Mouse (Mus musculus): ENCODE measurements around the gene Ccdc173. TPM values are rescaled to one million over a fixed set of nuclear protein-coding genes. Genes with fewer than 3 reads are reported as not detected.

Gene Ccdc173
- polyA plus RNA-seq, 1 experiment from 2014 or later = 2.1 TPM

DNA sequence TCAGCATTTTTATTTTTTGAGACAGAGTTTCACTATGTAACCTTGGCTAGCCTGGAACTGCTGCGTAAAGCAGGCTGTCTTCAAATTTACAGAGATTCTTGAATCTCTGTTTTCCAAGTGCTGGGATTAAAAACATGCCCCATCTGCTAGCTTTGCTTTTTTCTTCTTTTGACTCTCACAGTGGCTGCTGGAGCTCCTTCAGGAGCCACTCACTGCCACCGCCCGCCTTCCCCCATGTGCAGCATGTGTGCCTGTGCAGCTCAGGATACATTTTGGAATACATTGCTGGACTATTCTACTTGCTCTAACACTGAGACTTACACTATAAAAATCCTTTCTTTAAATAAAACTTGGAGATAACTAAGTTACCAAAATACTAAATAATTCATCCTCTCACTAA is 16.0 kb downstream of the Ccdc173 start:
- Histone ChIP-seq H3K4me2 (ENCODE audit: low read length) (no peak overlapping the region), H3K36me3 (ENCODE audit: insufficient read depth, low read length) (no peaks in the 10 kb centered on the region), H3K27me3 (ENCODE audit: insufficient read depth, low read length) (no peaks in the 10 kb centered on the region), H3K4me3 (replicated peaks; ENCODE audit: low read depth, low read length) (no peak overlapping the region), H3K9ac (ENCODE audit: low read depth, low read length) (no peak overlapping the region), H3K27ac (no peak overlapping the region), H3K4me1 (replicated peaks; ENCODE audit: insufficient read depth, low read length) (no peaks in the 10 kb centered on the region), H3K9me3 (replicated peaks; ENCODE audit: low read length) (no peaks in the 10 kb centered on the region)
- no peak for TF ChIP-seq CTCF (IDR thresholded peaks at IDR 0.05; ENCODE audit: low read depth)
- DNase-seq (ENCODE audit: low spot score) (no peak), ATAC-seq (replicated peaks; ENCODE audit: low FRiP score, low read depth) (no peak)
- 94% methylated on average over 3 of the region's 3 CpGs for WGBS

DNA sequence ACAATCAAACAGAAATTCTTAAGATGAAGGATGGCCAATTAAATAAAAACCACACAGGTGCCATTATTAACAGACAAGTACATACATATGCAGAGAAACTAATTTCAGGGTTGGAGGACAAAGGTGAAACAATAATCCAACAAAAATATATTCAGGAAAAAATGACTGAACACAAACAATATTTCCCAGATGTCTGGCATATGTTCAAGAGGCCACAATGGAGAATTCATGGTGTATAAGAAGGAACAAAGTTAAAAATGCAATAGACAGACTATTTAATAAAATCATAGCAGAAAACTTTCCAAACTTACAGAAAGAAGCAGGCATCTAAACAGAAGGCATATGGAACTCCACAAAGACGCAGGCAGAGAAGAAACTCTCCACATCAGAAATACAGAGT is 24.7 kb downstream of the Ccdc173 start:
- Histone ChIP-seq H3K9me3 (replicated peaks; ENCODE audit: low read length) (no peaks in the 10 kb centered on the region), H3K9ac (ENCODE audit: low read depth, low read length) (no peak overlapping the region), H3K27me3 (ENCODE audit: insufficient read depth, low read length) (no peaks in the 10 kb centered on the region), H3K4me3 (replicated peaks; ENCODE audit: low read depth, low read length) (no peak overlapping the region), H3K36me3 (ENCODE audit: insufficient read depth, low read length) (no peaks in the 10 kb centered on the region), H3K27ac (no peak overlapping the region), H3K4me2 (ENCODE audit: low read length) (no peak overlapping the region), H3K4me1 (replicated peaks; ENCODE audit: insufficient read depth, low read length) (no peaks in the 10 kb centered on the region)
- no peak for ATAC-seq (replicated peaks; ENCODE audit: low FRiP score, low read depth)
- 68% methylated on average over 1 of the region's 1 CpGs for WGBS
- TF ChIP-seq CTCF (IDR thresholded peaks at IDR 0.05; ENCODE audit: low read depth) = no peak
- no peak for DNase-seq (ENCODE audit: low spot score)

DNA sequence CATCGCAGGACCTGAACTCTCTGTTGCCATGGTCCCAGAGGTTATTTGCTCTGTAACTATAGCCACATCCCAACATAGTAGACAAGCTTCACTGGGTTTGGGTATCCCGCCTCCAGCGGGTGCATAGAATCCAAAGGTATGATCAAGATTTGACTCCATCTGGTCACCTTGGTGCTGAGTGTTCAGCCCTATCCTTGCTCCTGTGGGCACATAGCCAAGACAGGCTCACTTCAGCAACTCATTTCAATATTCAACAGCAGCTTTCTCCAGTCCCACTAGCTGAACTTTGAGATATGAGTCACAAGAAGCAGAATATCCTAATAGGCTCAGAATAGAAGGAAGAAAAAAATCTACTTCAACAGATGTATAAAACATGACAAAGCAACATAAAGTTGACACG is 26.0 kb downstream of the Ccdc173 start:
- Histone ChIP-seq H3K9me3 (replicated peaks; ENCODE audit: low read length) (no peaks in the 10 kb centered on the region), H3K27ac (no peak overlapping the region), H3K4me1 (replicated peaks; ENCODE audit: insufficient read depth, low read length) (no peaks in the 10 kb centered on the region), H3K9ac (ENCODE audit: low read depth, low read length) (no peak overlapping the region), H3K27me3 (ENCODE audit: insufficient read depth, low read length) (no peaks in the 10 kb centered on the region), H3K4me3 (replicated peaks; ENCODE audit: low read depth, low read length) (no peak overlapping the region), H3K36me3 (ENCODE audit: insufficient read depth, low read length) (no peaks in the 10 kb centered on the region), H3K4me2 (ENCODE audit: low read length) (no peak overlapping the region)
- ATAC-seq (replicated peaks; ENCODE audit: low FRiP score, low read depth) = peak; percentile 54
- peak; percentile 19 for DNase-seq (ENCODE audit: low spot score)
- no peak for TF ChIP-seq CTCF (IDR thresholded peaks at IDR 0.05; ENCODE audit: low read depth)
- WGBS = 80% methylated on average over 4 of the region's 4 CpGs

DNA sequence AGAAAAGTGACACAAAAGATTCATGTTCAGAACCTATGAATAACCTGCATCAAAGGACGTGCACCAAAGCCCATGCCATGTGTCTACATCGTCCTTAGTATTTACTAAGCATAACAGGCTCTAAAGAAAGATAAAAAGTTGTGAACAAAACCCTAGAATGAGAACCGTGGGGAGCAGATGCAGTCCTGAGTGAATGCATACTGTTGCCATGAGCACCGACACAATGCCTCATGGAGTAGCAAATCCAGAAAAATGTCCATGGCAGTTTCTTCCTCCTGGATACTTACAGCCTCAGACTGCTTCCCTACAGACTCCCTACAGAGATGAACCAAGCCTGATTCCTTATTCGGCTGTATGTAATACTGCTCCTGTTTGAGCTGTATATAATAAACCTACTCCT is 28.4 kb downstream of the Ccdc173 start:
- no peak for TF ChIP-seq CTCF (IDR thresholded peaks at IDR 0.05; ENCODE audit: low read depth)
- Histone ChIP-seq H3K4me3 (replicated peaks; ENCODE audit: low read depth, low read length) (no peak overlapping the region), H3K9ac (ENCODE audit: low read depth, low read length) (no peak overlapping the region), H3K27ac (no peak overlapping the region), H3K4me1 (replicated peaks; ENCODE audit: insufficient read depth, low read length) (no peaks in the 10 kb centered on the region), H3K27me3 (ENCODE audit: insufficient read depth, low read length) (no peaks in the 10 kb centered on the region), H3K36me3 (ENCODE audit: insufficient read depth, low read length) (no peaks in the 10 kb centered on the region), H3K9me3 (replicated peaks; ENCODE audit: low read length) (no peaks in the 10 kb centered on the region), H3K4me2 (ENCODE audit: low read length) (no peak overlapping the region)
- ATAC-seq (replicated peaks; ENCODE audit: low FRiP score, low read depth) = no peak
- no peak for DNase-seq (ENCODE audit: low spot score)
- WGBS = 86% methylated on average over 5 of the region's 5 CpGs

DNA sequence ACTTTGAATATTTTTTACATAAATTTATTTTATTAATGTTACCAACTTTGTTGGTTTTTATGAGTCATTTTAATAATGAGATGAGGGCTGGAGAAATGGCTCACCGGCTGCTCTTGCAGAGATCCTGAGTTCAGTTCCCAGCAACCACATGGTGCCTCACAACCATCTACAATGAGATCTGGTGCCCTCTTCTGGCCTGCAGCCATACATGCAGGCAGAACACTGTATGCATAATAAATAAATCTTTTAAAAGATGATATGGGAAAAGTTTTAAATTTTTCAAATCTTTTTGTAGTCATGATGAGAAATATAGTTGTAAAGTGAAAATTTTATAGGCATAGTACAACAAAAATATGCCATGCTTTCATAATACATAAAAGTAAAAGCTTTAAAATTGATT is 44.3 kb downstream of the Ccdc173 start:
- WGBS = 86% methylated on average over 1 of the region's 1 CpGs
- Histone ChIP-seq H3K4me3 (replicated peaks; ENCODE audit: low read depth, low read length) (no peak overlapping the region), H3K4me1 (replicated peaks; ENCODE audit: insufficient read depth, low read length) (no peaks in the 10 kb centered on the region), H3K9ac (ENCODE audit: low read depth, low read length) (no peak overlapping the region), H3K4me2 (ENCODE audit: low read length) (no peak overlapping the region), H3K27ac (no peak overlapping the region), H3K27me3 (ENCODE audit: insufficient read depth, low read length) (no peaks in the 10 kb centered on the region), H3K9me3 (replicated peaks; ENCODE audit: low read length) (no peaks in the 10 kb centered on the region), H3K36me3 (ENCODE audit: insufficient read depth, low read length) (peaks cover 40% of the 10 kb centered on the region)
- ATAC-seq (replicated peaks; ENCODE audit: low FRiP score, low read depth) (no peak), DNase-seq (ENCODE audit: low spot score) (no peak)
- peak; percentile 54 for TF ChIP-seq CTCF (IDR thresholded peaks at IDR 0.05; ENCODE audit: low read depth)

DNA sequence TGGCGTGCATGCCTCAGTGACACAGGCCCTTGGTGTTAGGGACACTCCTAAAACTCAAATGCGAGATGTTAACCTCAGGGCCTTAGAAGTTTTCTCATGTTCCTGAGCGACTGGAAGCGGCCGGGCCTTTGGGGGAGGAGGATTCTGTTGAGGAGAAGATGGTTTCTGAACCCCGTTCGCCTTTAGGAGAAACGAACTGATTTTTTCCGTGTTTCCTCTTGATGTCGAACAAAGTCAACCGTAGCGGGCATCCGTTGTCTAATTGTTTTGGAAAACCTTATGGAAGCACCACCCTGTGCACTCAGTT is 65.9 kb downstream of the Ccdc173 start:
- peak overlapping the region; percentile 99 for H3K4me3 ChIP-seq (replicated peaks; ENCODE audit: low read depth, low read length)
- no peaks in the 10 kb centered on the region for H3K9me3 ChIP-seq (replicated peaks; ENCODE audit: low read length)
- H3K27ac ChIP-seq = peak overlapping the region; percentile 92
- no peaks in the 10 kb centered on the region for H3K36me3 ChIP-seq (ENCODE audit: insufficient read depth, low read length)
- TF ChIP-seq CTCF (IDR thresholded peaks at IDR 0.05; ENCODE audit: low read depth) = no peak
- under 1% methylated on average over 12 of the region's 13 CpGs for WGBS
- ATAC-seq (replicated peaks; ENCODE audit: low FRiP score, low read depth) (no peak), DNase-seq (ENCODE audit: low spot score) (no peak)
- no peaks in the 10 kb centered on the region for H3K27me3 ChIP-seq (ENCODE audit: insufficient read depth, low read length)
- peak overlapping the region; percentile 62 for H3K4me2 ChIP-seq (ENCODE audit: low read length)
- peaks cover 7% of the 10 kb centered on the region; the same call in 1 of the 2 replicates for H3K4me1 ChIP-seq (replicated peaks; ENCODE audit: insufficient read depth, low read length)
- peak overlapping the region; percentile 87 for H3K9ac ChIP-seq (ENCODE audit: low read depth, low read length)
